14 mouse cellular contexts compared by ENCODE assay signal in the genomic region with DNA sequence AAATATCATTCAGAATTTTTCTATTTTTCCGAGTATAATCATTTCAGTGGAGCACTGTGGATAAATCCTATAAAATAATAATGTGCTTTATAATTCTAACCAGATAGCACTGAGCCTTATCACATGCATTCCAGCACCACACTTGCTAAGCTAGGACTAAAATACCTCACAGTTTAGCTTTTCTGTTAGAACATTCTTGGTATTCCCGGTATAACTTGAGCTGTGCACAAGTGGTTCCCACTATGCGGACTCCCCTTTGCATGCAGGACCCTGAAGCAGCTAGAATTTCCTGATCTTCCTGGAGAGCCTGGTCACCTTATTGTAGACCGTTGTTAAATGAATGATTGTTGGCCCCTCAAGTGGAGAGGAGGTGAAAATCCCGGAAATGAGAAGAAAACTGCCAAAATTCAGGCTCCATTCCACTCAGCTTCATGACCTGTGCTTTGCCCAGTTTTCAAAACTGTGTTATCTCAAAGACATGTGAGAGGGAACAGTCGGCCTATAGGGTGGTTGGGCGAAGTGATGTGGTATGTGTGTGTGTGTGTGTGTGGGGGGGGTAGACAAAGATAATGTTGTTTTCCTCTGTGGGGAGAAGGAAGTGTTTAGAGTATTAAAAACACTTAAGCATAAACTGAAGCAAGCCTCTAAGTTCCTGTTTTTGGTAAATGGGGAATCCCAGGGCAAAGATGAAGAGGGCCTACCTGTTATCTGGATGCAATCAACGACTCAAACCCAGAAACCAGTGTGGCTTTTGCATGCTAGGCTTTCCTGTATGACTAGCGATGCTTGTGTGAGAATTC.
DNase-seq lines count a peak whose midpoint lies in the region; ATAC-seq and TF ChIP-seq lines count a peak whose summit lies in the region.
"Had no signal": no experiment of that assay in that cellular context is flagged by ENCODE, and none has a peak within 500 bp of the region (broad histone marks: within the 10 kb centered on the region; RNA-seq: fewer than 3 reads in every experiment).

No protein-coding gene starts in this region.

- ATAC-seq in heart, embryonic 12.5 days (ENCODE audit: insufficient number of reproducible peaks, low FRiP score) = no peak
- ATAC-seq in granulocyte monocyte progenitor cell, adult 5-6 weeks (replicated peaks; ENCODE audit: poor library complexity, severe bottlenecking) = peak; percentile 85
- ATAC-seq: forebrain, embryonic 16.5 days; liver, embryonic 12.5 days had no signal

- no peak overlapping the region for H3K9ac ChIP-seq in heart, embryonic 12.5 days
- H3K9ac ChIP-seq: hindbrain, embryonic 13.5 days; liver, embryonic 12.5 days; midbrain, embryonic 12.5 days had no signal

- TF ChIP-seq CTCF in spleen, adult 2 months (IDR thresholded peaks at IDR 0.05; ENCODE audit: extremely low read depth, insufficient read depth, insufficient read length, insufficient replicate concordance) = no peak

- peak overlapping the region; percentile 24; the same call in 1 of the 2 replicates for H3K4me2 ChIP-seq in heart, embryonic 12.5 days
- H3K4me2 ChIP-seq: hindbrain, embryonic 13.5 days; liver, embryonic 12.5 days; midbrain, embryonic 12.5 days had no signal

- H3K4me3 ChIP-seq in heart, embryonic 12.5 days = no peak overlapping the region
- H3K4me3 ChIP-seq in spleen, adult 2 months (ENCODE audit: extremely low read depth, insufficient read depth, insufficient read length) = no peak overlapping the region
- H3K4me3 ChIP-seq: hindbrain, embryonic 13.5 days; liver, embryonic 12.5 days; midbrain, embryonic 12.5 days had no signal

- no peak for TF ChIP-seq POLR2A in spleen, adult 2 months (IDR thresholded peaks at IDR 0.05; ENCODE audit: low read depth, low read length)

- H3K36me3 ChIP-seq in heart, embryonic 12.5 days = no peaks in the 10 kb centered on the region
- H3K36me3 ChIP-seq in spleen, adult 2 months (ENCODE audit: control insufficient read depth, insufficient read depth, low read length) = no peaks in the 10 kb centered on the region
- H3K36me3 ChIP-seq in splenic B cell, adult 2 months (ENCODE audit: control insufficient read depth, insufficient read depth, low read length, poor library complexity, severe bottlenecking) = no peaks in the 10 kb centered on the region
- H3K36me3 ChIP-seq: hindbrain, embryonic 13.5 days; liver, embryonic 12.5 days; midbrain, embryonic 12.5 days had no signal

- H3K27me3 ChIP-seq in heart, embryonic 12.5 days (replicated peaks) = no peaks in the 10 kb centered on the region
- H3K27me3 ChIP-seq in spleen, adult 2 months (ENCODE audit: control insufficient read depth, insufficient read depth, low read length) = no peaks in the 10 kb centered on the region
- no peaks in the 10 kb centered on the region for H3K27me3 ChIP-seq in splenic B cell, adult 2 months (ENCODE audit: control insufficient read depth, insufficient read depth, low read length, poor library complexity, severe bottlenecking)
- H3K27me3 ChIP-seq: hindbrain, embryonic 13.5 days; liver, embryonic 12.5 days; midbrain, embryonic 12.5 days had no signal

- H3K27ac ChIP-seq in heart, embryonic 12.5 days (ENCODE audit: poor library complexity, severe bottlenecking) = peak overlapping the region; percentile 59
- peak overlapping the region; percentile 63 for H3K27ac ChIP-seq in spleen, adult 2 months (ENCODE audit: insufficient read depth, low read length)
- H3K27ac ChIP-seq: hindbrain, embryonic 13.5 days; liver, embryonic 12.5 days; midbrain, embryonic 12.5 days had no signal

- no peaks in the 10 kb centered on the region for H3K9me3 ChIP-seq in heart, embryonic 12.5 days (replicated peaks)
- H3K9me3 ChIP-seq: hindbrain, embryonic 13.5 days; liver, embryonic 12.5 days; midbrain, embryonic 12.5 days had no signal

- DNase-seq in heart, adult 9 months (ENCODE audit: low spot score in 2 of 2) = no peak
- peak; percentile 25 to 69 for DNase-seq in spleen, adult 2 months (ENCODE audit: low read depth in 1 of 2, low spot score in 2 of 2)
- no peak for DNase-seq in spleen, postnatal 14 days (ENCODE audit: low spot score in 2 of 2)
- DNase-seq in splenic B cell, adult 2 months (ENCODE audit: low read depth, low spot score) = peak; percentile 86
- no peak for DNase-seq in left cerebral cortex, adult 8-10 months (ENCODE audit: low spot score in 2 of 2)
- no peak for DNase-seq in ovary, postnatal 14 days (ENCODE audit: low spot score)
- DNase-seq: kidney, adult 18-20 months; thymus, adult 18-20 months had no signal

- 50% methylated on average over 9 of the region's 9 CpGs for WGBS in heart, embryonic 12.5 days
- 42% methylated on average over 9 of the region's 9 CpGs for WGBS in spleen, adult 2 months

- H3K4me1 ChIP-seq in heart, embryonic 12.5 days (replicated peaks) = peaks cover 40% of the 10 kb centered on the region
- H3K4me1 ChIP-seq in spleen, adult 2 months (ENCODE audit: control insufficient read depth, insufficient read depth, insufficient read length) = peaks cover 20% of the 10 kb centered on the region; the same call in 1 of the 2 replicates

Comparison
In these comparisons a context has a peak if more than half of its experiments do, and no peak if none do; other contexts are left out.
1. DNase-seq: peak in spleen, adult 2 months (2 of 2) and splenic B cell, adult 2 months (single experiment); none in heart, adult 9 months (0 of 2), spleen, postnatal 14 days (0 of 2), left cerebral cortex, adult 8-10 months (0 of 2) and ovary, postnatal 14 days (single experiment).